Mouse (Mus musculus) megakaryocyte-erythroid progenitor cell, adult 5-6 weeks (primary cell): ENCODE measurements around the gene Trub1. TPM values are rescaled to one million over a fixed set of nuclear protein-coding genes. Genes with fewer than 3 reads are reported as not detected.

Source experiments
- ATAC-seq: replicated peaks from 2 replicates; pipeline ENCODE4 v1.8.0; 2016; ENCODE audit warnings: mild to moderate bottlenecking, inconsistent platforms; ENCODE audit not compliant: severe bottlenecking, poor library complexity, low FRiP score, low TSS enrichment
- total RNA-seq, 2 experiments: library from RNA; stranded (forward) in 1 of 2; stranded (reverse) in 1 of 2; fragments of 200-1000, 215-1000 nt in 1 of 2; fragments of >200 nt in 1 of 2; fragmentation: Nextera tagmentation in 1 of 2; gene quantifications; 2 replicates each; pipeline ENCODE4 v1.2.3; 2014 to 2017

Trub1 gene
- total RNA-seq, 2 experiments from 2014 or later = 21.1 to 41.8 TPM

GRCm38 (mm10) chr19:57487051-57487658 lies 34.4 kb downstream of the Trub1 start:
- ATAC-seq = no peak

GRCm38 (mm10) chr19:57489527-57489926 lies 36.8 kb downstream of the Trub1 start:
- no peak for ATAC-seq

GRCm38 (mm10) chr19:57491030-57491429 lies 38.3 kb downstream of the Trub1 start:
- ATAC-seq = no peak

- ATAC-seq = no peak
Observed at GRCm38 (mm10) chr19:57494020-57494419, 41.3 kb downstream of the Trub1 start.

GRCm38 (mm10) chr19:57498110-57498743 lies 45.5 kb downstream of the Trub1 start:
- no peak for ATAC-seq

- ATAC-seq = no peak
Observed at GRCm38 (mm10) chr19:57498884-57499410, 46.2 kb downstream of the Trub1 start.

- ATAC-seq = no peak
Observed at GRCm38 (mm10) chr19:57500254-57500653, 47.5 kb downstream of the Trub1 start.

- ATAC-seq = no peak
Observed at GRCm38 (mm10) chr19:57503144-57503543, 50.4 kb downstream of the Trub1 start.

- no peak for ATAC-seq
Observed at GRCm38 (mm10) chr19:57505048-57505932, 52.6 kb downstream of the Trub1 start.

- no peak for ATAC-seq
Observed at GRCm38 (mm10) chr19:57506591-57506990, 53.9 kb downstream of the Trub1 start.

GRCm38 (mm10) chr19:57508261-57508788 lies 55.6 kb downstream of the Trub1 start:
- ATAC-seq = no peak

GRCm38 (mm10) chr19:57509758-57510319 lies 57.1 kb downstream of the Trub1 start:
- no peak for ATAC-seq

- no peak for ATAC-seq
Observed at GRCm38 (mm10) chr19:57510836-57511235, 58.1 kb downstream of the Trub1 start.

GRCm38 (mm10) chr19:57513123-57513522 lies 60.4 kb downstream of the Trub1 start:
- ATAC-seq = no peak

- no peak for ATAC-seq
Observed at GRCm38 (mm10) chr19:57521721-57522120, 69.0 kb downstream of the Trub1 start.

GRCm38 (mm10) chr19:57523363-57523762 lies 70.7 kb downstream of the Trub1 start:
- no peak for ATAC-seq

GRCm38 (mm10) chr19:57525693-57526092 lies 73.0 kb downstream of the Trub1 start:
- no peak for ATAC-seq

GRCm38 (mm10) chr19:57530212-57530611 lies 77.5 kb downstream of the Trub1 start:
- ATAC-seq = no peak

- no peak for ATAC-seq
Observed at GRCm38 (mm10) chr19:57534262-57534661, 81.5 kb downstream of the Trub1 start.

- no peak for ATAC-seq
Observed at GRCm38 (mm10) chr19:57536512-57536911, 83.8 kb downstream of the Trub1 start.
